Mouse (Mus musculus): ENCODE measurements around the gene Otoa.

Gene Otoa

DNA sequence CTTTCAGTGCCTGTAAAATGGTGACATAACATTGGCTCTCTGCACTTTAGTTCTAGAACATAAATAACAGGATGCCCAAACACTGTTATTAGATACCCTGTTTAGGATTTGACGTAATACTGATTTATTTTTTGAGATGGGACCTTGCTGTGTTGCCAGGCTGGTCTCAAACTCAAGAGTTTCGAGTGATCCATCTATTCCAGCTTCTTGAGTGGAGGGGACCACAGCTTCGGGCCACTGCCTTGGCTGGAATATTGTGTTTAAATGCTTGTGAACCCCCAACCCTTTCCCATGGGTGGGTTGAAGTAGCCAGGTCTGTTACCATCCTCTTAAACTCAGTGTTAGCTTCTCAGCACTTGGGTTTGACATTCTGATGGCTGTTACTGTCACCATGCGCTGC is at the start of gene Otoa:
Otoa (plus strand) TSS at position 301 of the 400 bp plus-strand sequence.
- no peak for DNase-seq (ENCODE audit: low read depth, low spot score)

GRCm38 (mm10) chr7:121033856-121034652 is 47.4 kb upstream of the Otoa start, which contains the start of gene Mettl9:
Mettl9 (plus strand) TSS chr7:121034445.
- peak; percentile 87 for DNase-seq (ENCODE audit: low read depth, low spot score)

DNA sequence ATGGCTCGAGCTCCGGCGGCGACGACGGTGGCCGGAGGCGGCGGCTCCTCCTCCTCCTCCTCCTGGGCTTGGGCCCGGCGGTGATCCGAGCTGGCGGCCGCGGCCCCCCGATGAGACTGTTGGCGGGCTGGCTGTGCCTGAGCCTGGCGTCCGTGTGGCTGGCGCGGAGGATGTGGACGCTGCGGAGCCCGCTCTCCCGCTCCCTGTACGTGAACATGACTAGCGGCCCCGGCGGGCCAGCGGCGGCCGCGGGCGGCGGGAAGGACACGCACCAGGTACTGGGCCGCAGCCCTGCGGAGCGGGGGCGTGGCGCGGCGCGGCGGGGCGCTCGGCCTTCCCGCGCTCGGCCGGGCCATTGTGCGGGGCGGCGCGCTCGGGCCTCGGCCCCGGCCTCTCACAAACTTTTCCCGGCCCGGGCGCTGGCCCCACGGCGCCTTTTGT is 46.7 kb upstream of the Otoa start:
- DNase-seq (ENCODE audit: low read depth, low spot score), result no peak

GRCm38 (mm10) chr7:121035161-121035721 is 46.2 kb upstream of the Otoa start:
- DNase-seq (ENCODE audit: low read depth, low spot score), result no peak

DNA sequence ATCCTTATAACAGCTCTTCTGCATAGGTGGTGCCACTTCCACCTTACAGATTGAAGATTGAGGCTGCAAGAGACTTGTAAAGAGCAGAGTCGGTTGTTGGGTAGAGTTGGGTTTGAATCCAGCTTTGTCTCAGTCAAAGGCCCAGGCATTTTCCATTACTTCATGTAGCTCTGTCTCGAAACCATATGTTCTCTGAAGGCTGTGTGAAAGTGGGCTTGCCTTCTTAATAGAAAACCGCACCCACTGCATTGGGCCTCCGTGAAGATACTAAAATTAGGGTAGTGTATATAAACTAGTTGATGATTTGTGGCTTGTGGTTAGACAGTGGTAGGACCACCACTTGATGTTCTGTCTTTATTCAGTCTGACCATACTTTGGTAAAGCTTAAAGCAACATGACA is 40.9 kb upstream of the Otoa start:
- DNase-seq (ENCODE audit: low read depth, low spot score), result no peak

- no peak for DNase-seq (ENCODE audit: low read depth, low spot score)
These were observed 39.5 kb upstream of the Otoa start for GRCm38 (mm10) chr7:121041989-121042388.

DNA sequence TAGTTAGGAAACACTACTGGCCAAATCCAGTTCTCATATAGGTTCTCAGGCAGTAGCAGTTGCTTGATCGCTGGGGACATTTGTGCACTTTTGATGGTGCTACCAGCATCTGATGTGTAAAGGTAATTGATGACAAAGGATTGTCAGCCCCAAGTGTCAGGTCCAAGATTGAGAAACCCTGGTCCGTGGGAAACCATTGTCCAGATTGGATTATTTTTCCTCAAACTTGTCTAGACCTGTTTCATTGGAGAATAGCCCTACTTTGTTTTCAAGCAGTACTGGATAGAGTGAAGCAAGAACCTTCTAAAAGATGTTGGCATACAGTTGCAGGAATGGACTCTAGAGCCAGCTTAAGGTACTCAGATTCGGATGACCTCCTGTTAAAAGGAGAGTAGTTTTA is 38.4 kb upstream of the Otoa start:
- DNase-seq (ENCODE audit: low read depth, low spot score), result no peak

DNA sequence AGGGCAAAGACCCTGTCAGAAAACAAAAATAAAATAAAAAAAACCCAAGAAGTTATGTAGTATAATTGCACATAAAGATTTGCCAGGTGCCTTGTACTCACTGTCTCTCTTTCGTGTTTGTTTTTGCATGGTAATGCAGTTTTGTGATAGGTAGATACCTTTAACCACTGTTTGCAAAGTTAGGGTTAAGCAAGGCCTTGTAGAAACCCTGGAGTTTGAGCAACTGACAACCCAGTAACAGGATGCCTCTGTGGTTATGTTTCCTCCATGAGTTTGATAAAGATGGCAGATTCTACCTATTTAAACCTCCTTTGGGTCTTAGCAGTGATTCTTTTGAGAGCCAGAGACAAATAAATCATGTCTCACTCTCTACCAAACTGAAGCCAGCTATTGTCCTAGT is 37.9 kb upstream of the Otoa start:
- DNase-seq (ENCODE audit: low read depth, low spot score), result no peak

- no peak for DNase-seq (ENCODE audit: low read depth, low spot score)
These were observed 37.2 kb upstream of the Otoa start for GRCm38 (mm10) chr7:121044251-121044650.

DNA sequence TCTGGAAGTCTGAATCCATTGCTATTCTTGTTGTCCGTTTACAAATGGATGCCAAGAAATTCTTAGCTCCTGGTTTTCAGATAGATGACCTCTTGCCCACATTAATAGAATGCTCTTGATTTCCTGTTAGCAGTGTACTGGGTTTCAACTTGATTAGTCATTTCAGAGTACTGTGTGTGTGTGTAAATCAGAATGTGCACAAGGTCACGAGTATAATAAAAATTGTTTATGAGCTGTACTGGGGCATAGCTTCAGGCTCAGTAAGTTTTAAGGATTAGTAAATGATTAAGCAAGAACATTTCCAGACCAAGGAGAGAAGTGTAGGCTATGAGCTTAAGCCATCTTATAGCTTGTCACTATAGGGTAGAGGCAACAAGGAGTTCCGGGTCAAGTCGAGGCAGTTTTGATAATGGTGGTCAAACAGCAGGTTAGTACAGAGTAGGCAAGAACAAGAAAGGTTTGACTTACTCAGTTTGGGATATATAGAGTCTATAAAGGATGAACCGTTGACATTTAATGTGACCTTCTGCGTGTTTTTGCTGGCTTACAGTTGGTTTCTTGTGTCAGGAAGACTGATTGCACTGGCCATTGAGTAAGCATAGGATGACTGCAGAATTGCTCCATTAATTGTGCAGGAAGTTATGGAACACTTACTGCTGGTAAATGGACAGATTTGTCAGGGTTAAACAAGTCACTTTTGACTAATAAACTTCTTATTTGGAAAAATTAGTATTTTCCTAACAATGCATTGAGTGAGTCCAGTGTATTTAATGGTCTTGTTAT is 35.6 kb upstream of the Otoa start:
- DNase-seq (ENCODE audit: low read depth, low spot score), result no peak

- DNase-seq (ENCODE audit: low read depth, low spot score), result no peak
These were observed 33.8 kb upstream of the Otoa start for GRCm38 (mm10) chr7:121047624-121048023.

GRCm38 (mm10) chr7:121053071-121053470 is 28.4 kb upstream of the Otoa start:
- DNase-seq (ENCODE audit: low read depth, low spot score), result no peak

GRCm38 (mm10) chr7:121059477-121060218 is 21.8 kb upstream of the Otoa start:
- no peak for DNase-seq (ENCODE audit: low read depth, low spot score)

GRCm38 (mm10) chr7:121064309-121064708 is 17.1 kb upstream of the Otoa start:
- no peak for DNase-seq (ENCODE audit: low read depth, low spot score)

DNA sequence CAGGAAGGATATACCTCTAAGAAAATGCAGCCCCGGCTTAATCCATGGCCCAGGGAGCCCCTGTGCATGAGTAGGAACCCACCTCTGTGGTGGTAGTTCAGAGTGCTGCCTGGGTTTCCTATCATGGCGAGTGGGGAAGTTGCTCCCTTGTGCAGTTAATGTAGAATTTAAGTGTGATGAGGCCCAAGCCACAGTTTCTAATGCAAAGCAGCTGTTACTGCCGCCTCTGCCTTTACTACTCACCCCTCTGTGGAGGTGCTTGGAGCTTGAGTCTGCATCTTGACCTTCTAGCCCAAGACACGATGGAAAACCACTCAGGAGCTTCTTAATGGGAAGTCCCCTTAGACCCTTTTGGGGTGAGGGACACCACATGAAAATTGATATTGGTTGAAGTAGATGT is 10.2 kb upstream of the Otoa start:
- no peak for DNase-seq (ENCODE audit: low read depth, low spot score)

DNA sequence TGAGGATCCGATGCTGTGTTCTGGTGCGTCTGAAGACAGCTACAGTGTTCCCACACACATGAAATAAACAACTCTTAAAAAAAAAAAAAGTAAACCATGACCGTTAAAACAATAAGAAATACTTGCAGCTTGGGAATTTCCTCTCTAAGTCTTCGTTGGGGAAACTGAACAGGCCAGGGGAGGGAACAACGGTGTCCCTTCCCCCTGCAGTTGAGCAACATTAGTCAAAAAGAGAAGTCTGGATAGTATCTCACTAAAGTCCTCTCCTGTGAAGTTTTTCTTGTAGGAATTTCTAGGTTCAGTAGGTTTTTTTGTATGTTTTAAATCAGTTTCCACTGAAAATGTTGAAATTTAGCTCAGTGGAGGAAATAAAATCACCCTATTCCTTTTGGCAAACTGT is 8.9 kb upstream of the Otoa start:
- DNase-seq (ENCODE audit: low read depth, low spot score), result no peak

GRCm38 (mm10) chr7:121074281-121074680 is 7.2 kb upstream of the Otoa start, which contains the start of gene Igsf6:
Igsf6 (minus strand) TSS chr7:121074572.
- no peak for DNase-seq (ENCODE audit: low read depth, low spot score)

DNA sequence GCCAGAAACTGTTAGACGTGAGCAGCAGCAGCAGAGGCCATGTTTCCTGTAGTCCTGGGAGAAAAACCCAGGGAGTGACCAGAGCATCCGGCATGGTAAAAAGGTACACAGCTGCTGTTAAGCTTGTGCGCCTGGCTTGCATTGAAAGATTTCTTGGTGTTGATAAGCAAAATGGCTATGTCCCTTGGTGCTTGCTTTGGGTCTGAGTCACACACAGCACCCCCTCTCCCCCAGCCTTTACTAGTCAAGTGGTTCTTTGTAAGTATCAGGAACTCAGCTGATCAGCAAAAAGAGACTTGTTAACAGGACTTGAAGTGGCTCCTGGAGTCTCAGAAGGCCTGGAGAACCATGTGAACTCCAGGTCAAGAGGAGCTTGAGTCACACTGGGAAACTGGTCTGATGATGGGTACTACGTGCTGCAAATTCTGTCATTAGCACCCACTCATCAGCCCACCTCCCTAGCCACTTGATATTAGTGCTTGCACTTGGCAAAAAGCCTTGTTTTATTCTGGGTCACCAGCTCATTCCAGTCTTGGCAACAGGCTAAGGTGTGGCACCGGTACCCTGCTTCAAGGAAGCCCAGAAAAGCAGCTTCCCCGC is 6.5 kb upstream of the Otoa start:
- no peak for DNase-seq (ENCODE audit: low read depth, low spot score)

GRCm38 (mm10) chr7:121075416-121075815 is 6.0 kb upstream of the Otoa start:
- DNase-seq (ENCODE audit: low read depth, low spot score), result no peak

DNA sequence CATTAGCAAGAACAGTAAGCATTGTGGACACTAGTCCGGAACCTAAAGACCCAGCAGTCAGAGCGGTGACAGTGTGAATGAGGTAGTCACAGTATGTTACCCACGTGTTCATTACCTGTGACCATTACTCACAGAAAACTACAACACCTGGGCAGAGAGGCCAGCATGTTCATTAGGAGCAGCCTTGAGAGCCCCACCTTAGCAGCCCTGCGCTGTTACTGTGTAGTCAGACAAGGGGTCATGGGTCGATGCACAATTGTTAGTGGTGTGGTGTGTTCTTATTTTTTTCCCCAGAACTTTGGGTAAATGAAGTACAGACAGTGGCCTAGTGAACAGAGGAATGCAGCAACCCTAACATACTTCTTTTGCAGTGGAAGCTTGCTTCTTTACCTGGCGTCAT is 4.1 kb upstream of the Otoa start:
- no peak for DNase-seq (ENCODE audit: low read depth, low spot score)

- peak; percentile 22 for DNase-seq (ENCODE audit: low read depth, low spot score)
These were observed 3.6 kb upstream of the Otoa start for GRCm38 (mm10) chr7:121077829-121078228.

All from WW6 (cell line).